ENCODE assay signal across 17 mouse cellular contexts in genomic region chr10:17786771-17787170, GRCm38 (mm10). TPM values are rescaled to one million over a fixed set of nuclear protein-coding genes. Genes with fewer than 3 reads are reported as not detected.
"Had no signal": no experiment of that assay in that cellular context is flagged by ENCODE, and none has a peak within 500 bp of the region (broad histone marks: within the 10 kb centered on the region; RNA-seq: fewer than 3 reads in every experiment).

No protein-coding gene starts in this region.

- H3K9ac ChIP-seq: lung, embryonic 15.5 days; midbrain, embryonic 13.5 days; midbrain, embryonic 15.5 days; neural tube, embryonic 12.5 days had no signal

- ATAC-seq: lung, postnatal 0 days; midbrain, embryonic 13.5 days; midbrain, embryonic 15.5 days had no signal

- H3K9me3 ChIP-seq: lung, embryonic 15.5 days; megakaryocyte, embryonic 14.5 days; midbrain, embryonic 13.5 days; midbrain, embryonic 15.5 days; neural tube, embryonic 12.5 days had no signal

- DNase-seq: lung, adult 18-20 months; lung, postnatal 14 days; lung, postnatal 4 days; right cerebral cortex, postnatal 14 days; right cerebral cortex, postnatal 4 days; spleen, adult 18-20 months; thymus, adult 18-20 months; thymus, postnatal 14 days; thymus, postnatal 36 days had no signal

- H3K27me3 ChIP-seq: lung, embryonic 15.5 days; megakaryocyte, embryonic 14.5 days; midbrain, embryonic 13.5 days; midbrain, embryonic 15.5 days; neural tube, embryonic 12.5 days had no signal

- H3K4me2 ChIP-seq: lung, embryonic 15.5 days; midbrain, embryonic 11.5 days; midbrain, embryonic 13.5 days; midbrain, embryonic 15.5 days; neural tube, embryonic 12.5 days had no signal

- H3K4me3 ChIP-seq: lung, embryonic 15.5 days; megakaryocyte, embryonic 14.5 days; midbrain, embryonic 13.5 days; midbrain, embryonic 15.5 days; neural tube, embryonic 12.5 days had no signal

- H3K4me1 ChIP-seq: lung, embryonic 15.5 days; megakaryocyte, embryonic 14.5 days; midbrain, embryonic 13.5 days; midbrain, embryonic 15.5 days; neural tube, embryonic 12.5 days had no signal

- H3K27ac ChIP-seq: lung, embryonic 15.5 days; midbrain, embryonic 13.5 days; midbrain, embryonic 15.5 days; neural tube, embryonic 12.5 days had no signal

- H3K36me3 ChIP-seq: lung, embryonic 15.5 days; midbrain, embryonic 13.5 days; midbrain, embryonic 15.5 days; neural tube, embryonic 12.5 days had no signal

RNA-seq across cellular contexts. Expression of gene Txlnb, which starts 9.3 kb away (rescaled TPM):
- polyA plus RNA-seq: small intestine, adult 2 months had no signal
